Mouse (Mus musculus): ENCODE measurements at regions not wholly inside any gene's neighbourhood (a gene's known extent, or its start where the extent isn't known, plus 50 kb on each side); places are given as distances from the start of the nearest gene placed in this dataset.
A peak's percentile ranks its signal among the peaks of the same experiment; 100 is the strongest.

GRCm38 (mm10) chr12:50073684-50074083 is 575.2 kb downstream of the Prkd1 start:
- Histone ChIP-seq H3K4me1 (ENCODE audit: control insufficient read depth, insufficient read depth, low read length) (no peaks in the 10 kb centered on the region), H3K4me3 (ENCODE audit: insufficient read depth, low read depth, low read length) (no peak overlapping the region), H3K36me3 (ENCODE audit: control insufficient read depth, insufficient read depth, low read length) (no peaks in the 10 kb centered on the region), H3K27ac (ENCODE audit: insufficient read depth, low read depth, low read length) (no peak overlapping the region), H3K27me3 (replicated peaks; ENCODE audit: control insufficient read depth, insufficient read depth, low read length) (no peaks in the 10 kb centered on the region)
- peak; percentile 13 for DNase-seq
- 40% methylated on average over 2 of the region's 2 CpGs for WGBS
- TF ChIP-seq POLR2A (IDR thresholded peaks at IDR 0.05; ENCODE audit: low read depth, low read length) (no peak), CTCF (conservative IDR thresholded peaks at IDR 0.05; ENCODE audit: insufficient read depth, insufficient read length, low read depth, low read length) (no peak)

GRCm38 (mm10) chr12:50081157-50081556 is 567.7 kb downstream of the Prkd1 start:
- no peak for TF ChIP-seq POLR2A (IDR thresholded peaks at IDR 0.05; ENCODE audit: low read depth, low read length)
- no peak for TF ChIP-seq CTCF (conservative IDR thresholded peaks at IDR 0.05; ENCODE audit: insufficient read depth, insufficient read length, low read depth, low read length)
- Histone ChIP-seq H3K4me3 (ENCODE audit: insufficient read depth, low read depth, low read length) (no peak overlapping the region), H3K27me3 (replicated peaks; ENCODE audit: control insufficient read depth, insufficient read depth, low read length) (no peaks in the 10 kb centered on the region), H3K27ac (ENCODE audit: insufficient read depth, low read depth, low read length) (no peak overlapping the region), H3K36me3 (ENCODE audit: control insufficient read depth, insufficient read depth, low read length) (no peaks in the 10 kb centered on the region), H3K4me1 (ENCODE audit: control insufficient read depth, insufficient read depth, low read length) (no peaks in the 10 kb centered on the region)
- DNase-seq: no peak
- 91% methylated on average over 9 of the region's 9 CpGs for WGBS

GRCm38 (mm10) chr12:50081571-50081970 is 567.3 kb downstream of the Prkd1 start:
- no peak for DNase-seq
- H3K27ac ChIP-seq (ENCODE audit: insufficient read depth, low read depth, low read length): no peak overlapping the region
- H3K27me3 ChIP-seq (replicated peaks; ENCODE audit: control insufficient read depth, insufficient read depth, low read length): no peaks in the 10 kb centered on the region
- H3K4me1 ChIP-seq (ENCODE audit: control insufficient read depth, insufficient read depth, low read length): no peaks in the 10 kb centered on the region
- H3K4me3 ChIP-seq (ENCODE audit: insufficient read depth, low read depth, low read length): no peak overlapping the region
- TF ChIP-seq CTCF (conservative IDR thresholded peaks at IDR 0.05; ENCODE audit: insufficient read depth, insufficient read length, low read depth, low read length) (no peak), POLR2A (IDR thresholded peaks at IDR 0.05; ENCODE audit: low read depth, low read length) (no peak)
- WGBS: 56% methylated on average over 1 of the region's 1 CpGs
- no peaks in the 10 kb centered on the region for H3K36me3 ChIP-seq (ENCODE audit: control insufficient read depth, insufficient read depth, low read length)

- H3K27me3 ChIP-seq (replicated peaks; ENCODE audit: control insufficient read depth, insufficient read depth, low read length): no peaks in the 10 kb centered on the region
- no peak for DNase-seq
- no peaks in the 10 kb centered on the region for H3K4me1 ChIP-seq (ENCODE audit: control insufficient read depth, insufficient read depth, low read length)
- TF ChIP-seq CTCF (conservative IDR thresholded peaks at IDR 0.05; ENCODE audit: insufficient read depth, insufficient read length, low read depth, low read length) (no peak), POLR2A (IDR thresholded peaks at IDR 0.05; ENCODE audit: low read depth, low read length) (no peak)
- 59% methylated on average over 3 of the region's 3 CpGs for WGBS
- no peaks in the 10 kb centered on the region for H3K36me3 ChIP-seq (ENCODE audit: control insufficient read depth, insufficient read depth, low read length)
- no peak overlapping the region for H3K4me3 ChIP-seq (ENCODE audit: insufficient read depth, low read depth, low read length)
- H3K27ac ChIP-seq (ENCODE audit: insufficient read depth, low read depth, low read length): no peak overlapping the region
These were observed 564.4 kb downstream of the Prkd1 start for GRCm38 (mm10) chr12:50084517-50084916.

- no peak overlapping the region for H3K27ac ChIP-seq (ENCODE audit: insufficient read depth, low read depth, low read length)
These were observed 537.5 kb downstream of the Prkd1 start for GRCm38 (mm10) chr12:50111246-50112044.

GRCm38 (mm10) chr12:50112081-50112491 is 536.8 kb downstream of the Prkd1 start:
- no peak for DNase-seq
- Histone ChIP-seq H3K27ac (ENCODE audit: insufficient read depth, low read depth, low read length) (no peak overlapping the region), H3K4me3 (ENCODE audit: insufficient read depth, low read depth, low read length) (no peak overlapping the region), H3K27me3 (replicated peaks; ENCODE audit: control insufficient read depth, insufficient read depth, low read length) (no peaks in the 10 kb centered on the region), H3K4me1 (ENCODE audit: control insufficient read depth, insufficient read depth, low read length) (no peaks in the 10 kb centered on the region), H3K36me3 (ENCODE audit: control insufficient read depth, insufficient read depth, low read length) (no peaks in the 10 kb centered on the region)
- WGBS: 84% methylated on average over 7 of the region's 7 CpGs
- TF ChIP-seq CTCF (conservative IDR thresholded peaks at IDR 0.05; ENCODE audit: insufficient read depth, insufficient read length, low read depth, low read length): no peak
- TF ChIP-seq POLR2A (IDR thresholded peaks at IDR 0.05; ENCODE audit: low read depth, low read length): no peak

More at GRCm38 (mm10) chr12:50111246-50112044, 537.5 kb downstream of the Prkd1 start:
- TF ChIP-seq POLR2A (IDR thresholded peaks at IDR 0.05; ENCODE audit: low read depth, low read length) (no peak), CTCF (conservative IDR thresholded peaks at IDR 0.05; ENCODE audit: insufficient read depth, insufficient read length, low read depth, low read length) (no peak)
- Histone ChIP-seq H3K36me3 (ENCODE audit: control insufficient read depth, insufficient read depth, low read length) (no peaks in the 10 kb centered on the region), H3K4me3 (ENCODE audit: insufficient read depth, low read depth, low read length) (no peak overlapping the region), H3K27me3 (replicated peaks; ENCODE audit: control insufficient read depth, insufficient read depth, low read length) (no peaks in the 10 kb centered on the region), H3K4me1 (ENCODE audit: control insufficient read depth, insufficient read depth, low read length) (no peaks in the 10 kb centered on the region)
- no peak for DNase-seq
- WGBS: 90% methylated on average over 9 of the region's 9 CpGs

GRCm38 (mm10) chr12:50115855-50116254 is 533.0 kb downstream of the Prkd1 start:
- Histone ChIP-seq H3K4me3 (ENCODE audit: insufficient read depth, low read depth, low read length) (no peak overlapping the region), H3K4me1 (ENCODE audit: control insufficient read depth, insufficient read depth, low read length) (no peaks in the 10 kb centered on the region), H3K27me3 (replicated peaks; ENCODE audit: control insufficient read depth, insufficient read depth, low read length) (no peaks in the 10 kb centered on the region; the same call in 1 of the 2 replicates), H3K36me3 (ENCODE audit: control insufficient read depth, insufficient read depth, low read length) (no peaks in the 10 kb centered on the region), H3K27ac (ENCODE audit: insufficient read depth, low read depth, low read length) (no peak overlapping the region)
- no peak for TF ChIP-seq CTCF (conservative IDR thresholded peaks at IDR 0.05; ENCODE audit: insufficient read depth, insufficient read length, low read depth, low read length)
- no peak for TF ChIP-seq POLR2A (IDR thresholded peaks at IDR 0.05; ENCODE audit: low read depth, low read length)
- no peak for DNase-seq
- 73% methylated on average over 2 of the region's 2 CpGs for WGBS
